Mouse (Mus musculus) embryo, embryonic 9.5 days (tissue): ENCODE data around the gene Ovol3.
"Not testable (repeated sequence)": the region's sequence is repeated elsewhere in the genome, so short reads cannot be mapped to it uniquely, and the experiment has no call there.

Experiments used
- DNase-seq: peaks from one replicate; pipeline ENCODE4 v3.0.0-alpha.2; 2017; ENCODE audit errors: extremely low spot score

The Ovol3 gene

DNA sequence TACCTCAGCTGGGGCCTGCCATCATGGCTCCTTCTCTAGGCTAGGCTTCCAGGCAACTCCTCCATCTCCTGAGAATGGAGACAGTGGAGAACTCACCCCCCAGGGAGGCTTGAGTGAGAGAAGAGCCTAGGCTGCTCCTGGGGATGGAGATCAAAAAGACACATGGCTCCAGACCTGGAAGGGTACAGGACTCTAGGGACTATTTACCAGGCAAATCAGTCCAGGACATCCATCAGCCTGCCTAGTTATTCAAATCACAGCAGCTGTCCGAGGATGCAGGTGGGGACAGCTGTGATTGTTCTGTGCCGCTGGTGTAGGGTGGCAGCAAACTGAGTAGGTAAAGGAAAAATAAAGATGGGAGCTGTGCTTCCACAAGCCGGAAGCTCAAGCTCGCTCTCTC lies at the start of gene Ovol3:
Gene Ovol3, minus strand, starts transcription at position 101 of the 400 bp plus-strand sequence.
- DNase-seq: no peak

DNA sequence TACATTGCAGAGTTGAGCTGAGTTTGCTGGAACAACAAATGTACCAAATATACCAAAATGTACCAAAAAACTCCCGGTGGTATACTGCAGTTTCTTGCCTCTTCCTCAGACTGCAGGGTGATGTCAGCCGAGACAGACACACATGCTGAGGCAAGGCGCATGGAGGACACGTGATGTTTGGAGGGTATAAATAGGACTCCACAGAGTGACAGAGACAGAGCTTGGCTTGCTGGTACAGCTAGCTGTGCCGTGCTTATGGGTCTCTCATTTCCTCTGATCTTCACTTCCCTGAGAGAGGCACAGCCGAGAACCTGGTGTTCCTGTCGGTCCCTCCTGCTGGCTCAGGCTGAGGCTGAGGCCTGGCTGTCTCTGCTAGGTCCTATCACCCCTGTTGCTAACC lies 47.2 kb upstream of the Ovol3 start:
- DNase-seq: no peak

DNA sequence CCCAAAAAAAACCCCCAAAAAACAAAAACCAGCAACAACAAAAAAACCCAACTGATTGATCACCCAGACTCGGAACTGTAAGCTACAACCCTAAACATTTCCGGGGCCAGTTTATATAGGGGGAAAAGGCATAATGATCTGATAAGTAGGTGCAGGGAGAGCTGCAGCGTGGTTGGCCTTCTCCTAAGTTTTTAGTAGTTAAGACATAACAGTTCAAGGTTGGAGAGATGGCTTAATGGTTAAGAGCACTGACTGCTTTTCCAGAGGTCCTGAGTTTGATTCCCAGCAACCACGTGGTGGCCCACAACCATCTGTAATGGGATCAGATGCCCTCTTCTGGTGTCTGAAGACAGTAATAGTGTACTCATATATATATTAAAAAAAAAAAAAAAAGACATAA lies 46.0 kb upstream of the Ovol3 start:
- DNase-seq: no peak

DNA sequence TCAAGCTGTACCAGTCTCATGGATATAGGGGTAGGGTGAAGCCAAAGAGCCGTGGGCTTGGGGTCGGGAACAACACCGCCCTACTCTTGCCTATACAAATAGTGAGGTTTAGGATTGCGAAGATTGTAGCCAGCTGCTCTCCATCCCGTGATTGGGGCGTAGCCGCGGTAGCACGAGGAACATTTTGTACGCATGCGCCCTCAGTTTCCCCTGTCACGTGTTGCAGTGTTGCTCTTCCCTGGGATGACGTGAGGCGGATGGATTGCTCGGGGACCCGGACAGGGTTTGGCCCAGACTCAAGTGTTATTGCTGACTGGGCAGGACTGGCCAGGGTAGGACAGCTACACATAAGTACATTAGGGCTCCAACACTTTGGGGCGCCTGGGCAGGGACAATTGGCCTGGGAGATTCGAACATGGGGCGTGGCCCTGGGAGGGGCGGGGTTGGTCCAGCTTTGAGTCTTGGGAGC lies 45.2 kb upstream of the Ovol3 start:
- DNase-seq: peak; percentile 79

DNA sequence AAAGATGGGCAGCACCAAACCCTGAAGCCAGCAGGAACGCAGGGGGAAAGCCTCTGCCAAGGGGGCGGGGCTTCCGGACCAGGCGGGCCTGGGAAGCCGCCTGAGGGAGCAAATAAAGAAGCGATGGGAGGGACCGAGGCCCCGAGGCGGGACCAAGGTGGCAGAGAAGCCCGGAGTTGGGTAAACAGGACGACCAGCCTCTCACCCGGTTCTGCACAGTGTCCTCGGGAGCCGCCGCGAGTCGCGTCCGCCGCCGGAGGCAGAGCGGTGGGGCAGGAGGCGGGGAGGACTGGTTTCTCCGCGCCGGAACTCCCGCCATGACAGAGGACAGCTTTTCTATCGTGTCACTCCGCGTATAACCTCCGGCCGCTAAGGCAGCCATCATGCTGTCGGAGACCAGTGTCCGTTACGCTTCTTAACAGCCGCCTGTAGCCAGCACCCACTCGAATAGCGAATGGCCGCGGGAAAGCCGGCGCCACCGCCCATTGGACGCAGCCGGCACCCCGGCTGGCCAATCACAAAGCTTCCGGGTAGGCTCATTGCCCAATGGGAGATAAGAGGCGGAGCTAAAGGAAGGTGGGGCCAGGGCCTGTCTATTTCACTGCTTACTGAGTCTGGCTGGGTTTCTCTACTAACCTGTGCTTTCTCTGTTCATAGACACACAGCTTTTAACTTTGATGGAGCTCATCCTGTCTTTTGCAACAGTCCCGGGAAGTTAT lies 44.6 kb upstream of the Ovol3 start, which contains the start of the genes Thap8 and Wdr62:
Gene Thap8, plus strand, starts transcription at position 144 of the 719 bp plus-strand sequence.
Gene Wdr62, minus strand, starts transcription at position 469 of the 719 bp plus-strand sequence.
- DNase-seq: peak; percentile 92

DNA sequence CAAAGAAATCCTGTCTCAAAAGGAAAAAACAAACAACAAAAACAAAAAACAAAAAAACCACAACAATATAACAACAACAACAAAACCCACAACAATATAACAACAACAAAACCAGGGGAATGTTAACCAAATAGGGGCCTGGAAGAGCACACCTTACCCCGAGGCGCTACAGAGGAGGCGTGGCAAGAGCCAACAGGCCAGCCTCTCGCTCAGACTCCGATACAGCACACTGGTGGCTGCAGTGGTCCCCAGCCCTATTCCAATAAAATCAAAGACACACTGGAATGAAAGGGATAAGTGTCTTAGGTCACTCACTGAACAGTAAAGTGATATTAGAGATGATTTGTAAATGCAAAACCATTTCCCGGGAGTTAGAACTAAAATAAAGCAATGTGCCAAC lies 44.0 kb upstream of the Ovol3 start:
- DNase-seq: no peak

DNA sequence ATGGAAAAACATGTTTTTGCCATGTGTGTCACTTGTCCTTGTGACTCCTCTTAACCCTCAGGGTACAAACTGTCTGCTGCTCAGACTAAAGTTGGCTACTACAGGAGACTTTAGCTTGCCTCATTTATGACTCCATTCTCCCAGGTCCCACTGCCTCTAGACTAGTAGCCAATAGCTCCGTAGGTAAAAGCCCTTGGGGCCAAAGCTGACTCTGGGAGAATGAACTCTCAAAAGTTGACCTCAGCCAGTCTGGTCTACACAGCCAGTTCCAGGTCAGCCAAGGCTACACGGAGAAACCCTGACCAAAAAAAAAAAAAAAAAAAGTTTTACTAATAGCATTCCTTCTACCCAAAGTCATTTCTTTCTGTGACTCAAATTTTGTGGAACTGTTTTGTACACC lies 43.4 kb upstream of the Ovol3 start:
- DNase-seq: no peak

DNA sequence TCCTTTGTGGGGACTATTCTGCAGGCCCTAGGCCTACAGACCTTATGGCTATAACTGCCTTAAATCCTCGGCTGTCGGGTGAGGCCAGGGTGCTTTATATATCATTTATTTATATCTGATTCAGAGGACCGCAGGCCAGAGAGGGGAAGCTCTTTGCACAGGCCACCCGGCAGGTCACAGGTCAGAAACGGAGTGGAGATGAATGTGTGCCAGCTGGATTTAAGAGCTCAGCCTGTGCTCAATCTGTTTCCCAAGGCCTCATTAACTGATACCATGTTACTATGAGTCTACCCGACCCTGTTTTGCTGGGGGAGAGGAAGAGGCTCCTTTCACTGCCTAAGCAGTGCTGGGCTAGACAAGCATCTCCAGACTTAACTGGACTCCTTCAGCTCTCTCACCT lies 38.9 kb upstream of the Ovol3 start:
- no peak for DNase-seq

DNA sequence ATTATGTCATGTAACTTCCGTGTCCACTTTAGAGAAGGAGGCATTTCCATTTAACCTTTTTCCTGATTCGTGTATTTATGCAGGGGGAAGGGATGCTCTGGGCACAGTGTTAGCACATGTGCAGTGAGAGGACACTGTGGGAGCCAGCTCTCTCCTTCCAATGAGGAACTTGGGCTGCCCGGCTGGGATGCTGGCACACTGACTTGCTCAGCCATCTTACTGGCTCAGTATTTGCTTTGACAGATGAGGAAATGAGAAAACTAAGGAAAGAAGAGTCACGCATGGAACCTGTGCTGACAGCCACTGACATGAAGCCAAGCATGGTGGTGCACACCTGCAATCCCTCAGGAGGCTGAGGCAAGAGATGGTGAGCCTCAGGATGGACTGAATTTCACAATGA lies 34.1 kb upstream of the Ovol3 start:
- DNase-seq: no peak

DNA sequence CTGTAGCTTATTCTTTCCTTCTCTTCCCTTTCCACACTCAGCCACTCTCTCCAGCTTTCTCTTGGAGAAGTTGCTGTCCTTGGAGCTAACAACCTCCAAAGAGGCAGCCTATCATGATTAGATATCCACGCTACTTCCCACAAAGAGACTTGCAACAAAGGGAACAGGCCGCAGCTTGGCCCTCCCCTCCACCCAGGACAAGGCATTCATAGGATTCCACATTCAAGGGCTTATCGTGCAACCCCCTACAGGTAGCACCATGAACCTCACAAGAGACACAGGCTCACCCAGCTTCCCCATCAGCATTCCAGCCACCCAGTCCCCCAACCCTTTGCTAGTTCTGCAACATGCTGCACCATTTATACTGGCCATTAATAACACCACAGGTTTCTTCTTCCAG lies 31.3 kb upstream of the Ovol3 start:
- no peak for DNase-seq

DNA sequence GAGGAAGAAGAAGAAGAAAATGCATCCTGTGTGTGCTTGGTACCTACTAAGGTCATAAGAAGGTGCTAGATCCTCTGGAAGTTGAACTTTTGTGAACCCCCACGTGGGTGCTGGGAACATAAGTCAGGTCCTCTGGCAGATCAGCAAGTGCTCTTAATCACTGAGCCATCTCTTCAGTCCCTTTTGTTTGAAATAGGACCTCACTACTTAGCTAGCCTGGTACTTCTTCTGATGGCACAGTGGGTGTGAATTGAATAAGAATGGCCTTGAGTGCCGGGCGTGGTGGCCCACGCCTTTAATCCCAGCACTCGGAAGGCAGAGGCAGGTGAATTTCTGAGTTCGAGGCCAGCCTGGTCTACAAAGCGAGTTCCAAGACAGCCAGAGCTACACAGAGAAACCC lies 30.4 kb upstream of the Ovol3 start:
- no peak for DNase-seq

DNA sequence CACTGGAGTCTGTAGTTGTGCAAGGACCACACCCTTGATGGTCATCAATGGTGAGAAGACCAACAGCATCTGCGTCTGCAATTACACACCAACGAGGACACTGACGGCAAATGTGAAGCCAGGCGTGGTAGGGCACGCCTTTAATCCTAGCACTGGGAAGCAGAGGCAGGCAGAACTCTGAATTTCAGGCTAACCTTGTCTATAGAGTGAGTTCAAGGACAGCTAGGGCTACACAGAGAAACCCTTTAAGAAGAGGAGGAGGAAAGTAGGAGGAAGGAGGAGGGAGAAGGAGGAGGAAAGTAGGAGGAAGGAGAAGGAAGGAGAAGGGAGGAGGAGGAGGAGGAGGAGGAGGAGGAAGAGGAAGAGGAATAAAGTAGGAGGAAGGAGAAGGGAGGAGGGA lies 30.0 kb upstream of the Ovol3 start:
- no peak for DNase-seq

DNA sequence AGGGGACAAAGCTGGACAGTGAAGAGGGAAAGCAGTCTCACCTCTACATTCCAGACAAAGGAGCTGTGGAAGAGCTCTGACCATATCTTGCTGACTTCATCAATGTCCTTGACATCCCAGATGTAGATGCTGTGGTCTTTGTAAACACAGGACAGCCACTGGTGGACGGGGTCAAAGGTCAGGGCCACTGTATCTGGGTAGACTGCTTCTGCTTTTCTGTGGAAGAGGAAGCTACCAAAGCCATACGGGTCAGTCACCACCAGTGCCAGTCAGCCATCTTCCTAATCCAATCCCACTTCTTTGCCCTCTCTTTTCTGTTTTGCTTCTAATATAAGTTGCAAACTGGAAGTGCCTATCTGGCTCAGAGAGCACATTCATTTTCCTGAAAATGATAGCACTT lies 29.5 kb upstream of the Ovol3 start:
- no peak for DNase-seq

DNA sequence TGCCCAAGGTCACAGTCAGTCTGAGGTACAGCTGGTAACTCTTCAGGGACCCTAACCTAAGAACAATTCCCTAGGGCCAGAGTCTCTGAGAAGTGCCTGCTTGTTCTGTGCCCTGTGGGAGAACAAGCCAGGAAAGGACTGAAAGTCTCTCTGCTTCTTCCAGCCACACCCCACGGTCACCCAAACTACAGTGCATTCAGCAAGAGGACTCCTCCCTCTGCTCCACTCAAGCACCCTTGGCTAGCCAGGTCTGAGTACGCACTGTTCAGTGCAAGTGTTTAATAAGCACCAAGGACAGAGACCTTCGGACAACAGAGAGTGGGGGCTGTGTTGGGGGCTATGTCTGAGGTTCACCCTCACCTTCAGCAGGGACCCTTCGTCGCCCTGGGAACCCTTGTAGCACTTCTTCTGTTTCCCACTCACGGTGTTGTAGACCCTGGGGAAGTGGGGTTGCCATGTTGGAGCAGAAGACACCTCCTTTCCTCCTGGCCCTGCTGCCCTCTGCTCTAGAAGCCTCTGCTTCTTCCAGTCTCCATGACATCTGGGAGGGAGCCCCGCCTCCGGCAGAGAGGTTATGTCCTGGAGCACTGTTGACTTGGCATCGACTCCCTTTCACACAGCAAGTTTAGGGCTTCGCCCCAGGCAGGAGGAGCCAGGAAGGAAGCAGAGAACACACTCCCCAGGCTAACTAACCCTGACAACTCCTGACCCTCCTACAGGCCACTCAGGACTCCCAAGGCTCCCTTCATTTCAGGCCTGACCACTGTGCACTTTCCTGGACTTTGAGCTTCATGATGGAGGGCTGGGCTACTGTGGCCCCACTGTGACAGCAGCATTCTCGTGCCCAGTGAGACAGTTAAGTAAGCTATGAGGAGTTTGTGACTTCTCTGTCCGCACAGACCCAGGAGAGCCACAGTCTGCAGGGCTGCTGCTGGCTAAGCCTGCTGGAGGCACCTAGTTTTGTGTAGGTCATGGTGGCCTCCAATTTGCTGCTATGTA lies 16.7 kb upstream of the Ovol3 start:
- DNase-seq: no peak

DNA sequence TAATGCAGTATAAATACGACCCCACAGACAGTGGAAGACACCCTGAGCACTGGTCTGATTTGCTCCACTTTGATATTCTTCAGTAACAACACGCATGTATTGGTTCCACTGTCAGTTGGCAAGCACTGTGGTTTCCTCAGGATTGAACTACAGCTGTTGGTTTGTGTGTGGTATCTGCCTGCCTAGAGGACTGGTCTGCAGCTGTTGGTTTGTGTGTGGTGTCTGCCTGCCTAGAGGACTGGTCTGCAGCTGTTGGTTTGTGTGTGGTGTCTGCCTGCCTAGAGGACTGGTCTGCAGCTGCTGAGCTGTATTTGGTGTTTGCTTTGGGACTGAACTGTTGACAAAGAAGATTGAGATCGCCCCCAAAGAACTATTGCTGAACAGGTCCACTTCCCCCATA lies 1.8 kb upstream of the Ovol3 start:
- DNase-seq: not testable (repeated sequence)

DNA sequence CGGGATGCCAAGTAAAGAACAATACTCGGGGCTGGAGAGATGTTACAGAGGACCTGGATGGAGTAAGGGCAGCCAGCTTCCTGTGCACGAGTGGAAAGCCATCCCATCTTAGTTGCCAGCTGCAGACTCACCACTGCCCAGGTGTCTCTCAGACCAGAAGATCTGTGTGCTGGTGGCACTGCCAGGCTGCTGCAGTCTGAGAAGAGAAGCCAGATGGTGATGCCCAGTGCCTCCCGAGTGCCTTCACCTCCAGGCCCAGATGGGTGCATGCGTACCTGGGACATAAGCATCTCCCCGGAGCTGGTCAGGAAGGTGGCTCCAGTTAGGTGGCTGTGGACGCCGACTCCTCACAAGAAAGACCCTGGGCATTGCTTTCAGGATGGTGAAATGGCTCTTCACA lies 434 bp downstream of the Ovol3 start:
- DNase-seq: no peak

DNA sequence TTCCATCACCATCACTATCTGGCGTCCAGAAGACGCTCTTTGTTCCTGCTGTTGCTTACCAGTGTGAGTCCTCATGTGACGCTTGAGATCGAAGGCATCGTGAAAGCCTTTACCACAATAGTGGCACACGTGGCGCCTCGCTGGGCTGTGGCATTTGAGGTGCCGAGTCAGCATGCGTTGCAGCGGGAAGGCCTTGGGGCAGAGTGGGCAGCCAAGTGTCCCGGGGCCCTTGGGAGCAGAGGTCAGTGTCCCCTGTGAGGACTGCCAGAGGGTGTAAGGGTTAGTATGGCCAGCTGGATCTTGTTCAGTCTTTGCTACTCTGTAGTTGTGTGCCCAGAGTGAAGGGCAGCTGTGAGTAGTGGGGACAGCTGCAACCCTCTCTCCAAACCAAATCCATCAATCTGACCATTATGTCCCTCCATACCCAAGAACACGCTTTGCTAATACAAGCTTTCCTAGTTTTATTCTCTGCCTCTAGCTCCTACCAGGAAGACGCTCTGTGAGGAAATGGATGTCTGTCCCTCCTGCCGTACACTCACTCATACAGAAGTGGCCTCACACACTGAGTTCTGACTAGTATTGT lies 1.2 kb downstream of the Ovol3 start:
- no peak for DNase-seq

DNA sequence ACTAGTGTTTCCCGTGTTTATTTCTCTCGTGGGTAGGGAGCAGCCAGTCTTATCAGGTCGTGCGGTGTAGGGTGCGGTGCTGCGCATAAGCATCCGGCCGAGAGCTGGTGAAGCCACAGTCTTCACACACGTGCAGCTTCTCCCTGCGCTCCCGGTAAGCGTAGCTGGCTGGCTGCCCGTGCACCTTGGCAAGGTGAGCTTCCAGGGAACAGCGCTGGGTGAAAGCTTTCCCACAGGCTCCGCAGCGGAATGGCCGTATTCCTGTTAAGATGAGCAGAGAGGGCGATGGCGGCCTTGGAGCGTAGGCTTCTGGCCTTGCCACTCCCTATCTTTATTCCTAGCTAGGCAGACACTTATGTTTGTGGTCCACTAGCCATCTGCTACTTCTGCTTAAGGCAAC lies 2.1 kb downstream of the Ovol3 start:
- DNase-seq: no peak

DNA sequence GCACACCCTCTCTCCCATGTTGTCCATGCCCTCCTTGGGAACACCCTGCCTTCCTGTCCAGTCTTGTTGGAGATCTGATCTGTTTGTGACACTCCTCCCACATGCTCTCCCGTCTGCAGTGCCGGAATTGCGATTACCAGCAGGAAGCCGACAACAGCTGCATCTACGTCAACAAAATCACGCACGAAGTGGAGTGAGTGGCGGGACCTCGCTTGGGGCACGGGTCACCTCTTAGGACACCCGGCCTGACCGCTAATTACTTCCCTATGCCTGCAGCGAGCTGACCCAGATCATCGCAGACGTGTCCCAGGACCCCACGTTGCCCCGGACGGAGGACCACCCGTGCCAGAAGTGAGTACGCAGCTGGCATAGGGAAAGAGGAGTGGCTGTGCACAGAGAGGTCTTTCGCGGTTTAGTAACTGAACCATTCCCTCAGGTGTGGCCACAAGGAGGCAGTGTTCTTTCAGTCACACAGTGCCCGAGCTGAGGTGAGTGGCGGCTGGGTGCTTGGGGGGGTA lies 2.8 kb downstream of the Ovol3 start:
- DNase-seq: peak; percentile 63

DNA sequence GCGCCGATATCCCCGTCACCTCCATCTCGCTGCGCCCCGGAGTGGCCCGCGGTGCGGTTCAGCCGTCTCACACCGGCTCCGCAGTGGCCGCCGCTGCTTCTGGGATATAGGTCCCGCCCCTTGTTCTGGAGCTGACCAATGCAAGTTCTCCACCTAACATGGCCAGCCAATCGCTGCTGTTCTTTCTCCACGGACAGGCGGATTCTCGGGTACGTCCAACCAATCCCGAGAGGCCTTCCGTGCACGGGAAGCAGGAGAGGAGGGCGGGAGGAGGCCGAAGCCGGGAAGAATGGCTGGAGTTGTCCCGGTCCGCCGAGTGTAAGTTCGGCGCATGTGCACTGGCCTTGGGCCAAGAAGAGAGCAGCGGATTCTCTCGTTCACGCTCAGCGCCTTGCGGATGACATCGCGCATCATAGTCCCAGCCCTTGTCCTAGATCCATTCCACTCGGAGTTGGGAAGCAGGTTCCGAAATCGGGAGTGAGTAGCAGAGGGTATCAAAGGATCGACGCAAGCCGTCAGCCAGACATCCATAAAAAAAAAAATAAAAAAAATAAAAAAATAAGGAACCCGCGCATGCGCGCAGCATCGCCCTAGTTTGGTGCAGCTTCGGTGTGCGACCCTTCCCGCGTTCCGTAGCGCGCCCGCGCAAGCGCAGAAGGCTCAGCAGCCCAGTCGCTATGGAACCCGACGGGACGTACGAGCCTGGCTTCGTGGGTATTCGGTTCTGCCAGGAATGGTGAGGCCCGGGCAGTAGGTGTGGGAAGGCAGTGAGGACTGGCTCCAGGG lies 3.7 kb downstream of the Ovol3 start, which contains the start of the genes Polr2i and Tbcb:
Gene Polr2i, plus strand, starts transcription at position 280 of the 786 bp plus-strand sequence.
Gene Tbcb, minus strand, starts transcription at position 604 of the 786 bp plus-strand sequence.
- DNase-seq: peak; percentile 95

DNA sequence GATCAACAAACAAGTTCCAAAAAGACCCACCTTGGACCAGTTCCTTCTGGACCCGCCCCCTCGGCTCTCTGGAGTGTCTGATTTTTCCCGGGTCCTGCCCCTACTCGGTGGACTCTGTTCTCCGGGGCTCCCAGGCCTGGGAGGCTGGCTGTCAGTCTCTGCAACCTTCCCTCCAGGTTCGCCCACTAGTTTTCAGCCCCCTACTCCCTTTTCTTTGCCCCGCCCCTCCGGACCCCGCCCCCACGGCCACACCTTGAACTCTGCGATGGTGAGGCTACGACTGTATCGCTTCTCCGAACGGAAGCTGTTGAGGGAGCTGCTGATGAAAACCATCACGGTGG lies 4.2 kb downstream of the Ovol3 start:
- no peak for DNase-seq
